Mouse (Mus musculus) heart, embryonic 12.5 days (tissue): Measurements from ENCODE around the gene Rbms3. TPM values are rescaled to one million over a fixed set of nuclear protein-coding genes. Genes with fewer than 3 reads are reported as not detected.
A peak's percentile ranks its signal among the peaks of the same experiment; 100 is the strongest.

Source experiments
- ATAC-seq: fragments of 200-750 bp; cut with Nextera tagmentation; 2 replicates; pipeline ENCODE4 v1.8.0; 2017; ENCODE audit warnings: moderate TSS enrichment, moderate library complexity; ENCODE audit not compliant: insufficient number of reproducible peaks, low FRiP score
- H3K27ac ChIP-seq: fragments of 300-500 bp; sonication (generic); 2 replicates; pipeline ENCODE4 v1.5.1; 2016; ENCODE audit warnings: mild to moderate bottlenecking, moderate library complexity; ENCODE audit not compliant: poor library complexity, severe bottlenecking
- H3K27me3 ChIP-seq: fragments of 300-500 bp; sonication (generic); replicated peaks from 2 replicates; pipeline ENCODE4 v1.6.1; 2016; ENCODE audit warnings: mild to moderate bottlenecking, moderate library complexity
- H3K36me3 ChIP-seq: fragments of 300-500 bp; sonication (generic); 2 replicates; pipeline ENCODE4 v1.6.1; 2016; ENCODE audit warnings: mild to moderate bottlenecking, moderate library complexity
- H3K4me1 ChIP-seq: fragments of 300-500 bp; sonication (generic); replicated peaks from 2 replicates; pipeline ENCODE4 v1.6.1; 2016; ENCODE audit warnings: mild to moderate bottlenecking
- H3K4me2 ChIP-seq: fragments of 300-500 bp; sonication (generic); 2 replicates; pipeline ENCODE4 v1.6.1; 2016; ENCODE audit warnings: mild to moderate bottlenecking, moderate library complexity
- H3K4me3 ChIP-seq: fragments of 300-500 bp; sonication (generic); 2 replicates; pipeline ENCODE4 v1.5.1; 2016; ENCODE audit warnings: mild to moderate bottlenecking
- H3K9ac ChIP-seq: fragments of 300-500 bp; sonication (generic); 2 replicates; pipeline ENCODE4 v1.6.1; 2016; ENCODE audit warnings: mild to moderate bottlenecking, moderate library complexity
- H3K9me3 ChIP-seq: fragments of 300-500 bp; sonication (generic); replicated peaks from 2 replicates; pipeline ENCODE4 v1.6.1; 2016; ENCODE audit warnings: mild to moderate bottlenecking, moderate library complexity
- WGBS: fragments of 180-500 bp; shearing (Covaris S2); methylation state at CpG from one replicate; pipeline ENCODE4 v1.1.7; 2016; 5-methylcytosine and 5-hydroxymethylcytosine counted together
- polyA plus RNA-seq: library from polyadenylated mRNA; unstranded; fragments of >200 nt; fragmentation: Nextera tagmentation; extraction: Ambion mirVana; gene quantifications from 2 replicates; pipeline ENCODE4 v1.2.1, GENCODE M21; 2016

The Rbms3 gene
- polyA plus RNA-seq, 1 experiment from 2014 or later = 42.2 TPM

DNA sequence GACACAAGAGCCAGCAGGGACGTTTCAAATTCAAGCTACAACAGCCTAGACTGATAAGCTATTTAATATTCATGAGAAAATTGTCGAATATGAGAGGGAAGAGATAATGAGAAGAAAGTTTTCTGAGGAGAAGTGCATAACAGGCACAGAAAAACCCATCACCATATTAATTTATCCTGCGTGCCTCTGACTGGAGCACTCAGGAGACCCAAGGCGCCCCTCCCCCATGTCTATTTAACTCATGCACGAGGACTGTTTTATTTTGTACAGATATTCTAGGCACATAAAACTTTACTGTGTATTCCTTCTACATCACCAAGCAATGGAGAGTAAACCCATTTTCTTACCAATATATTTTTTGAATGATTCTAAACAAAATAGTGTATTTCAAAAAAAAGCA, 33.6 kb downstream of the Rbms3 start:
- H3K9ac ChIP-seq = no peak overlapping the region
- no peaks in the 10 kb centered on the region for H3K36me3 ChIP-seq
- H3K4me1 ChIP-seq = no peaks in the 10 kb centered on the region; the same call in 1 of the 2 replicates
- H3K4me3 ChIP-seq = no peak overlapping the region
- WGBS = 49% methylated on average over 5 of the region's 5 CpGs
- H3K9me3 ChIP-seq = no peaks in the 10 kb centered on the region
- no peak overlapping the region for H3K4me2 ChIP-seq
- no peak overlapping the region for H3K27ac ChIP-seq
- H3K27me3 ChIP-seq = no peaks in the 10 kb centered on the region
- no peak for ATAC-seq

DNA sequence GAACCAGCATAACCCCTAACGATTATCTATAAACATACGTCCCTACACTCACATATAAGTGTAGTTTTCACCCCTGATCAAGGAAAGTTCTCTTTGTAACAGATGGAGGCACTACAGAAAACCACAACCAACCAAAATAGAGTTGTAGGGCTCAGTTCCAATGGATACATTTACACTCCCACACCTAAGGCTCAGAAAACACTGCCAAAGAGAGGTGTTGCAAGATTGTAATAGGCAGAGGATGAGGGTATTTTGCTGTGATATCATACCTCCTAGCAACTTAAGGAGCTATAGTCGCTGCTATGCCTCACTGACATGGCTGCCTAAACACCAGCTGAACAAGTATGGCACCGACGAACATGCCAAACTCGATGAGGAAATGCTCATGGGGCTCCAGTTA, 44.4 kb downstream of the Rbms3 start:
- ATAC-seq = no peak
- Histone ChIP-seq H3K27me3 (no peaks in the 10 kb centered on the region), H3K36me3 (no peaks in the 10 kb centered on the region), H3K4me1 (no peaks in the 10 kb centered on the region), H3K27ac (no peak overlapping the region), H3K9ac (no peak overlapping the region), H3K9me3 (0 out of 2 replicates have a peak, but pooled peaks cover 2% of the 10 kb centered on the region), H3K4me3 (no peak overlapping the region), H3K4me2 (no peak overlapping the region)
- 82% methylated on average over 6 of the region's 6 CpGs for WGBS

GRCm38 (mm10) chr9:117583638-117584037, 46.1 kb downstream of the Rbms3 start:
- H3K4me3 ChIP-seq = no peak overlapping the region
- WGBS = 58% methylated on average over 7 of the region's 7 CpGs
- no peaks in the 10 kb centered on the region for H3K27me3 ChIP-seq
- H3K9ac ChIP-seq = no peak overlapping the region
- H3K4me1 ChIP-seq = no peaks in the 10 kb centered on the region
- H3K36me3 ChIP-seq = no peaks in the 10 kb centered on the region
- no peak overlapping the region for H3K27ac ChIP-seq
- ATAC-seq = no peak
- H3K9me3 ChIP-seq = 0 out of 2 replicates have a peak, but pooled peaks cover 2% of the 10 kb centered on the region
- H3K4me2 ChIP-seq = no peak overlapping the region

- WGBS = 77% methylated on average over 6 of the region's 6 CpGs
- Histone ChIP-seq H3K4me3 (no peak overlapping the region), H3K4me2 (no peak overlapping the region), H3K4me1 (no peaks in the 10 kb centered on the region), H3K36me3 (no peaks in the 10 kb centered on the region), H3K9ac (no peak overlapping the region), H3K27me3 (no peaks in the 10 kb centered on the region), H3K9me3 (0 out of 2 replicates have a peak, but pooled peaks cover 2% of the 10 kb centered on the region), H3K27ac (no peak overlapping the region)
- no peak for ATAC-seq
Observed at GRCm38 (mm10) chr9:117582591-117582990, 47.1 kb downstream of the Rbms3 start.

DNA sequence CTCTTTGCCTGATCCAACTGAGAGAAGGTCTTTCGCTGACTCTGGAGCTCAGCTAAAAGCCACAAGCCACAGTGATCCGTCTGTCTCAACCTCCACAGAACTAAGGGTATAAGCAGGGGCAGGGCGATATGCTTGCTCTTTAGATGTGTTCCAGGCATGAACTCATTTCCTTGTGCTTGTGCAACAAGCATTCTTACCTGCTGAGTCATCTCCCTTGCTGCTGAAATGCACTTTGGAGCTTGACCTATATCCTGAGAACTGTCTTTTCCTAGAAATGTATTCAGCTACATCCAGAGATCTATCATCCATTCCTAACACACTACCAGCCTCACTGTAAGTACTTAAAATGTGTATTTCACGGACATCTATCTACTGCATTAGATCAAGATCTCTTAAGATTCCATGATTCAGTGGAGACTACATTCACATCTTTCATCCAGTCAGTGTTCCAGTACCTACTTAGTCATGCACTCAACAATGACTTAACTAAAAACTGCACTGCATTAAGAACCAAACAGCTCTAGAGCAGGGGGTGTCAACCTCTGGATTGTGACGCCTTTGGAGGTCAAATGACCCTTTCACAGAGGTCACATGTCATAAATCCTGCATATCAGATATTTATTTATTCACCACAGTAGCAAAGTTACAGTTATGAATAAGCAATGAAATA, 58.4 kb downstream of the Rbms3 start:
- Histone ChIP-seq H3K27ac (peak overlapping the region; percentile 41; the same call in 1 of the 2 replicates), H3K4me3 (no peak overlapping the region), H3K36me3 (no peaks in the 10 kb centered on the region), H3K4me2 (no peak overlapping the region), H3K27me3 (no peaks in the 10 kb centered on the region), H3K9ac (no peak overlapping the region), H3K4me1 (0 out of 2 replicates have a peak, but pooled peaks cover 4% of the 10 kb centered on the region), H3K9me3 (no peaks in the 10 kb centered on the region)
- WGBS = 55% methylated on average over 5 of the region's 5 CpGs
- ATAC-seq = 0 out of 2 replicates have a peak, but pooled peaks have one; percentile 29

- no peaks in the 10 kb centered on the region for H3K36me3 ChIP-seq
- 0 out of 2 replicates have a peak overlapping the region, but pooled peaks have one; percentile 12 for H3K27ac ChIP-seq
- H3K9me3 ChIP-seq = no peaks in the 10 kb centered on the region
- H3K27me3 ChIP-seq = no peaks in the 10 kb centered on the region
- peak; percentile 59 for ATAC-seq
- no peak overlapping the region for H3K4me3 ChIP-seq
- WGBS = 59% methylated on average over 7 of the region's 7 CpGs
- H3K4me1 ChIP-seq = 0 out of 2 replicates have a peak, but pooled peaks cover 4% of the 10 kb centered on the region
- no peak overlapping the region for H3K9ac ChIP-seq
- H3K4me2 ChIP-seq = no peak overlapping the region
Observed at GRCm38 (mm10) chr9:117570240-117570821, 59.4 kb downstream of the Rbms3 start.

GRCm38 (mm10) chr9:117566293-117566692, 63.4 kb downstream of the Rbms3 start:
- 62% methylated on average over 10 of the region's 10 CpGs for WGBS
- H3K9me3 ChIP-seq = no peaks in the 10 kb centered on the region
- no peak overlapping the region for H3K4me2 ChIP-seq
- 0 out of 2 replicates have a peak, but pooled peaks cover 4% of the 10 kb centered on the region for H3K4me1 ChIP-seq
- no peak overlapping the region for H3K27ac ChIP-seq
- no peak overlapping the region for H3K9ac ChIP-seq
- no peaks in the 10 kb centered on the region for H3K27me3 ChIP-seq
- 0 out of 2 replicates have a peak, but pooled peaks have one; percentile 39 for ATAC-seq
- no peak overlapping the region for H3K4me3 ChIP-seq
- no peaks in the 10 kb centered on the region for H3K36me3 ChIP-seq

DNA sequence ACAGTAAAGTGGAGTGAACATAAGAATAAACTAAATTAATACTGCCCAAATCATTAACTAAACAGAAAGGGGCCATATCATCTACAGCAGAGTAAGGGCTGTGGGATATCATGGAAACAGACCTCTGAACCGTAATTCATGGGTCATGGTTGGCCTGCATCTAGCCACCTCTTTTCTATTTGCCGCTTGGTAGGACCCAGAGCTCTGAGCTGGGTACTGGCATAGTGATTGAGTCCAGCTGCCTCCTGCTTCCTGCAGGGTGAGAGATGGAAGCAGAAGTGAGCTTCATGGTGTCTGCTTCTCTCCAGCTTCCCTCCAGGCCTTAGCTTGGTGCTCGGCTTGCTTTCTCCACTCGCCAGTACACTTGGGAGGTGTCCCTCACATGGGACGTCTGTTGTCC, 71.2 kb downstream of the Rbms3 start:
- no peaks in the 10 kb centered on the region for H3K36me3 ChIP-seq
- no peak overlapping the region for H3K9ac ChIP-seq
- H3K4me1 ChIP-seq = no peaks in the 10 kb centered on the region
- H3K9me3 ChIP-seq = no peaks in the 10 kb centered on the region
- 78% methylated on average over 5 of the region's 5 CpGs for WGBS
- H3K4me3 ChIP-seq = no peak overlapping the region
- H3K27ac ChIP-seq = no peak overlapping the region
- no peak overlapping the region for H3K4me2 ChIP-seq
- ATAC-seq = no peak
- H3K27me3 ChIP-seq = no peaks in the 10 kb centered on the region

DNA sequence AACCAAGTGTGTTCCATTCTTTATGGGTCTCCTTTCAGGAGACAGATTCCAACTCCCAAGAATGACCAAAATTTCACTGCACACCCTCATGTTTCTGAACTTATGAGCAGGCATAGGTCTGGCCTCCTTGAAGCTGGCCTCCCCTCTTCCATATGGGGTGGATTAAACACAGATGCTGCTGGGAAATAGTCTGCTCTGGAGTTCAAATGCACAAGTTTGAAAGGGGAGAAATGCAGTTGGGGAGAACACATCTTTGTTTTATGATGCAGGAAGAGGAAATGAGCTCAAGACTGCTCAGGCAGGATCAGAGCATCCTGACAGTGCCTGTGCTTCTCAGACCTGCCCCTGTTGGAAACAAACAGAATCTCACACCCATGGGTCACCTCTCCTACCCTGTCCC, 75.4 kb downstream of the Rbms3 start:
- H3K9me3 ChIP-seq = no peaks in the 10 kb centered on the region
- no peak overlapping the region for H3K4me3 ChIP-seq
- no peaks in the 10 kb centered on the region for H3K36me3 ChIP-seq
- H3K9ac ChIP-seq = no peak overlapping the region
- H3K27ac ChIP-seq = no peak overlapping the region
- H3K4me2 ChIP-seq = no peak overlapping the region
- H3K4me1 ChIP-seq = no peaks in the 10 kb centered on the region
- no peak for ATAC-seq
- H3K27me3 ChIP-seq = no peaks in the 10 kb centered on the region

DNA sequence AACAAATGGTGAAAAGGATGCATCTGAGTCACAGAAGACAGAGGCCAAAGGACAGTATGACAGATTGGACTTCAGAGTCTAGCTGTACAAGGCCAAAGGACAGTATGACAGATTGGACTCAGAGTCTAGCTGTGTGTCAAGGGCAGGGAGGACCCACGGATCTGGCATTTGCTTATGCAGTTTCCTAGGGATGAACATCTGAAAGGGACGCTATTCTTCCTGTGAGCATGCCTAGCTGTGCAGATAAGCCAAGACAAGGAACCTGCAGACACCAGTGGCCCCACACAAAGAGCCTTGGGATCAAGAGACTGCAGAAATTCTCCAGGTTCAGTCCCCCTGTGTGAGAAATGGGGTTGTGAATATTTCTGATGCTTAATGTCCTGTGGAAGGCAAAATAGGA, 100.4 kb downstream of the Rbms3 start:
- no peak overlapping the region for H3K9ac ChIP-seq
- H3K9me3 ChIP-seq = no peaks in the 10 kb centered on the region
- H3K27me3 ChIP-seq = no peaks in the 10 kb centered on the region
- WGBS = 66% methylated on average over 2 of the region's 2 CpGs
- no peak for ATAC-seq
- no peak overlapping the region for H3K4me2 ChIP-seq
- H3K4me3 ChIP-seq = no peak overlapping the region
- no peaks in the 10 kb centered on the region for H3K4me1 ChIP-seq
- H3K27ac ChIP-seq = no peak overlapping the region
- H3K36me3 ChIP-seq = no peaks in the 10 kb centered on the region

GRCm38 (mm10) chr9:117508941-117509340, 120.8 kb downstream of the Rbms3 start:
- H3K4me3 ChIP-seq = no peak overlapping the region
- WGBS = 83% methylated on average over 11 of the region's 11 CpGs
- no peak overlapping the region for H3K9ac ChIP-seq

More at GRCm38 (mm10) chr9:117508941-117509340, 120.8 kb downstream of the Rbms3 start:
- H3K36me3 ChIP-seq = no peaks in the 10 kb centered on the region
- no peaks in the 10 kb centered on the region; the same call in 1 of the 2 replicates for H3K9me3 ChIP-seq
- no peaks in the 10 kb centered on the region for H3K4me1 ChIP-seq
- no peak for ATAC-seq
- H3K27me3 ChIP-seq = no peaks in the 10 kb centered on the region
- H3K4me2 ChIP-seq = no peak overlapping the region
- H3K27ac ChIP-seq = no peak overlapping the region
